Mouse (Mus musculus) forelimb bud, embryonic 11.5 days (tissue): ENCODE data around the gene Gm9945.

Experiments used
- DNase-seq: peaks from one replicate; pipeline ENCODE4 v3.0.0-alpha.2; 2012; ENCODE audit warnings: low read depth, low spot score

The Gm9945 gene

DNA sequence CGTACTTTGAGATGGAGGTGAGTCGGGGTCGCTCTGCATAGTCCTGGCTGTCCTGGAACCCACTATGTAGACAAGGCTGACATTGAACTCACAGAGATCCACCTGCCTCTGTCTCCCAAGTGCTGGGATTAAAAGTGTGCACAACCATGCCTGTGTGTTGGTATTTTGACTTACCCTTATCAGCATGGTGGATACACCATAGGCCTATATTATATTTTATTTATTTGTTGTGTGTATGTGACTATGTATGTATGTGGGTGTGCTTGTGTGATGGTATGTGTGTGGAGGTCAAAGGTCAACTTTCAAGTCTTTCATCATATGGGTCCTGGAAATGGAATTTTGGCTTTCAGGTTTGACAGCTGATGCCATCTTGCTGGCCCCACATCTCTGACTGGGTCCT lies 42.4 kb downstream of the Gm9945 start:
- no peak for DNase-seq

DNA sequence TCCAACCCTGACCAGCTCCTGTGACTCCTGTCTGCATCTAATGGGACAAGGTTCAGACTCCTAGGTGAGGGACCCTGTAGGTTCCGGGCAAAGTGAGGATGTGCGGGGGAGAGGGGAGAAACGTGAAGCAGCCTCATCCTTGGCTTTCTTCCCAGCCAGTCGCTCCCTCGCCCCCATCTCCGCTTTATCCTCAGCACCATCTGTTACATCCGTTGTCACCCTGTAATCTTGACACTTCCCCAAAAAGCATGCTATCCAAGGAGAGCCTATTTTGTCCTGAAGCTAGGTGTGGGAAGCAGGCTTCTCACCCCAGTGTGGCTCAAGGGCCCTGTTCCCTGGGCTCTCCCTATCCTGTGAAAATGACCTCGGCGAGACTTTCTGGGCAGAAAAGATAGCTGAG lies 43.0 kb downstream of the Gm9945 start:
- DNase-seq, result no peak

DNA sequence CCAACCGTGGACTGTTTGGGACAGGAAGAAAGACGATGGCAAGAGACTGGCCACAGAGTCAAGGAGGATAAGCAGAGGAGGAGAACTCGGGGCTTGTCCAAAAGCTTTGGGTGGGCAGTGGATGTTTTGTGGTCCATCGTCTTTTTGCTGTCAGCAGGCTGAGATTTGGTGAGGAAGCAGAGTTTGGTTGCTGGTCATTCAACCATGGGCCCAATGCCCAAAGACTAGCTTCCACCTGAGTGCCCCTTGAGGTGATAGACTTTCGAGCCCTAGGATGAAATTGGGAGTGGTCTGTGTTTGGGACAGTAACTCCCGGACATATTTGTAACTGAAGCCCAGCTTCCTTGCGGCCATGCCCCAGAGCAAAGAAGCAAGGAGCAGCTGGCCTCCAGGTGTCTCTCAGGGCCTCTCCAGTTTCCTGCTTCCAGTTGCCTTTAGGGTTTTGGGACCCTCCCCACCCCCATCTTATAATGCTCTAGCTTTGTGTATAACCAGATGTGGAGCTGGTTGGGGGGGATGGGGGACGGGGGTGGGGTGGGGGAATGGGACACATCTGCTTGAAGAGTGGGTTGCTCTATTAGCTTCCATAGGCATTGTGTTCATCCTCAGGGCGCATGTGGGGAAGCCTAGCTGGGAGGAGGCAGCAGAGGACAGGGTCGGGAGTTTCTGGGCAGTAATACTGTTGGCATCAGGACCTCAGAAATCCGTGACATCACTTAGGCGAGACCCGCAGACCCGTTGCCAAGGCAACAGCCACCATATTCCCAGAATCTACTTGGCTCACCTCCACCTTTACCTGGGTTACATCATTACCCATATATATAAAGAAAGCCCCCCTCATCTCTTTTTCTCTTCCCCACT lies 43.8 kb downstream of the Gm9945 start:
- DNase-seq, result peak; percentile 67

DNA sequence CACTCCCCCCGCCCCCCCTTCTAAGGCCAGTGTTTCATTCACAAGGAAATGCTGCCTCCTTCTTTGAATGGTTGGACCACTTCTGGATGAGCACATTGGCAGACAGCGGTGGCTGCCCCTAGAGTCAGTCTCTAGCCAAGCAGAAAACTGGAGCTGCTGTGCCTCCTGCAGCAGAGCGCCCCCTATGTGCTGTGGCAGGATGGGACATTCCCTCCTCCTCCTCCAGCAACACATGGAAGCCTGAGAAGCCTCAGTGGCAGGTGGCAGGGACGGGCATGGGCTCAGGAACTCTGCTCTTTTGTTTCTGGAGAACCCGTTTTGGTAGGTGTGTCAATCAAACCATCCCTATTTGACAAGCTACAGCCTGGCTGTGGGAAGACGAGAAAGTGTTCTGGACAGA lies 44.9 kb downstream of the Gm9945 start:
- DNase-seq, result no peak

DNA sequence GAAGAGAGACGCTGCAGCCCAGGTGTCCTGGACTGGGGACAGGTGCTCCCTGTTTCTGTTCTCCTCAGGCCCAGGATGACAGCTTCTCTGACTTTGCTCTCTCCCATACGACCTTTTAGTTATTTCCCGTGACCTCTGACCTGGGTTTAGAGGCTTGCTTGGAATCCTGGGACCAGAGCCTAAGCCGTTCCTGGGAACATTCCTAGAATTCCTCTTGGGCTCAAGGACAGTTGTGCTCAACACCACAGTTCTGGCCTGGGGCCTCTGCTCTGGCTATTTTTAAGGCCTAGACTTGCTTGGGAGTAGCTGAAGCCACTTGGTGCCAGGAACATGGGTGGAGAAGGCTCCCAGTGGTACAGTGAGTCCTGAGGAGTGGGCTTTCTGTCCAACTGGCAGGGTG lies 45.5 kb downstream of the Gm9945 start:
- DNase-seq, result no peak

DNA sequence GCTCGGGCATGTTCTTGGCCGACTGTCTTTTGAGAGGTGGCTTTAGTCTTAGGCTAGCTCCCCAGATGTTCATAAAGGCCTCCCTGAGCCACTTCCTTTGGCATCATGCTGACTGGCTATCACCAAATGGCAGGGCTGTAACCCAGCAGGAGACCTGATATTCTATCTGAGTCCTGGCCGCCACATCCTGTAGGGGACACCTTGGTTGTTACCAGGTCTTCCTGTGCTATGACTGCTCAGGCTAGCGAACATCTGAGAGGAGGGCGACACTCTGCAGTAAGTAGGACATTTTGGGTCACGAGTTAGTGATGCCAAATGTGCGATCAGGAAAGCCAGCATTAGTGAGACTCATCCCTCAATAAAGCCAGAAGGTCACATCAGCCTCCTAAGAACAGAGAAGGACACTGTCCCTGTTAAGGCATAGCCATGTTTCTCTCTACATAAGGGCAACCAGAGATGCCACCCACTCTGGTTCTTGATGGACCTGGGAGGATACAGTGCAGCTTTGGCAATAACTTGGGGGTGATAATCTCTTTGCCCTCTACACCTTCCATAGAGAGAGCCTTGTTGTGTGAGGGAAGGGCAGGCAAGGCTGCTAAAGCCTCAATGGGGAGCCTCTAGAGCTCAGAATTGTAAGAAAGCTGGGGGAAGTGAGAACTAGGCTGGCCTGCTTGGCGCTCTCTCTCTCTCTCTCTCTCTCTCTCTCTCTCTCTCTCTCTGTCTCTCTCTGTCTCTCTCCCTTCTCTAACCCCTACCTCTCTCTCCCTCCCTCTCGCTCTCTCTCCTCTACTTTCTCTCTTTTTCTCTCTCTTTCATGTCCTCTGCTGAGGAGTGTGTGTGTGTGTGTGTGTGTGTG lies 48.7 kb downstream of the Gm9945 start:
- DNase-seq, result no peak

DNA sequence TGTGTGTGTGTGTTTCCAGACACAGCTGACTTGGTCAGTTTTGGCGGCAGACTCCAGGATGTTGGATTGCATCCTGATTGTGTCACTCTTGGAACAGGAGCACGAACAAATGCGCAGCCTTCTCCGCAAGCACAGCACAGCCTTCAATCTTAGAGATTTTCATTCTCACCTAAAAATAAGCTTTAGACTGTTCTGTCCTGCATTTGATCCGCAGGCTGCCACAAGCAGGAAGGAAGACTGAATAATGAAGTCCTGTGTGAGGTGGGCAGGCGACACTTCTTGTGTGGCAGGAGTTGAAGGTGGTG lies 49.2 kb downstream of the Gm9945 start:
- DNase-seq, result no peak

DNA sequence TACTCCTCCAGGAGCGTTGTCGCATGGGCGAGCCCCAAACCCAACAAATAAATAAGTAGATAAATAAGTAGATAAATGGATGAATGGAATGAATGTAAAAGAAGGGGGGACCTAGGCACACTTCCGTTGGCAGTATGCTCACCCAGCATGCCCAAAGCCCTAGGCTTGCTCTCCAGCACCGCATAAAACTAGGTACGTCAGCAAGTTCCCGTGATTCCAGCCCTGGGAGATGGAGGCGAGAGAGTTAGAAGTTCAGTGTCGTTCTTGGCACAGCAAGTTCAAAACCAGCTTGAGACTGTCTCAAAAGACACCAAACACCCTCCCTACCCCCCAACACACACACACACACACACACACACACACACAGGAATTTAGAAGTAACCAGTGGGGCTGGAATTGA lies 50.0 kb downstream of the Gm9945 start:
- no peak for DNase-seq
